Mouse (Mus musculus) gastrocnemius, postnatal 25 days (tissue): ENCODE results near the gene Cldnd2. TPM values are rescaled to one million over a fixed set of nuclear protein-coding genes. Genes with fewer than 3 reads are reported as not detected.

Experiments used
- microRNA-seq, 2 experiments: library from miRNA; unstranded; fragments of <30 nt; microRNA quantifications; one replicate each; pipeline ENCODE4 v1.2.0; 2021; ENCODE audit warnings: borderline replicate concordance in 2 of 2
- total RNA-seq, 2 experiments: library from RNA; stranded (reverse); gene quantifications; 1 replicate in 1 of 2; 2 replicates in 1 of 2; pipeline ENCODE4 v1.2.3; 2021

Gene Cldnd2
- total RNA-seq, 2 experiments from 2014 or later, result not detected

Small RNAs within 50 kb of the gene (microRNA-seq; reads per million reads assigned to microRNA genes)
- 1.3 to 1.5 reads per million in 2 experiments for gene Mir7051

Other genes with a start within 250 kb of the Cldnd2 start
- 1 to 10 TPM; 9.1 to 9.3 TPM for gene Zfp715, start 127.5 kb upstream of the Cldnd2 start, total RNA-seq
- not detected for gene Siglecf, start 89.4 kb upstream of the Cldnd2 start, total RNA-seq
- gene Siglecg, start 32.6 kb upstream of the Cldnd2 start, total RNA-seq, result under 1 TPM in 1 of 2 experiments, not detected in 1; 0.10 TPM
- gene Lim2, start 13.1 kb upstream of the Cldnd2 start, total RNA-seq, result not detected
- gene Nkg7, start 3.7 kb upstream of the Cldnd2 start, total RNA-seq, result not detected
- gene Etfb, start 3.3 kb downstream of the Cldnd2 start, total RNA-seq, result 100 to 1,000 TPM; 310 to 323 TPM
- under 1 TPM; 0.46 to 0.62 TPM for gene Gm45233, start 3.3 kb downstream of the Cldnd2 start, total RNA-seq
- gene Vsig10l, start 22.4 kb downstream of the Cldnd2 start, total RNA-seq, result 1 to 10 TPM in 1 of 2 experiments, under 1 TPM in 1; 0.79 to 1.2 TPM
- gene Iglon5, start 49.3 kb downstream of the Cldnd2 start, total RNA-seq, result under 1 TPM; 0.31 to 0.32 TPM
- gene 4931406B18Rik, start 65.2 kb downstream of the Cldnd2 start, total RNA-seq, result not detected
- under 1 TPM; 0.96 to 1.00 TPM for gene Cd33, start 103.6 kb downstream of the Cldnd2 start, total RNA-seq
- gene Zfp658, start 121.5 kb downstream of the Cldnd2 start, total RNA-seq, result under 1 TPM; 0.38 to 0.61 TPM
- gene Zfp719, start 138.8 kb downstream of the Cldnd2 start, total RNA-seq, result 1 to 10 TPM; 3.5 to 3.6 TPM
- gene Zfp819, start 166.4 kb downstream of the Cldnd2 start, total RNA-seq, result not detected
- gene Ceacam18, start 193.9 kb downstream of the Cldnd2 start, total RNA-seq, result not detected
- under 1 TPM; 0.31 to 0.32 TPM for gene Siglece, start 219.4 kb downstream of the Cldnd2 start, total RNA-seq
- gene Ctu1, start 231.2 kb downstream of the Cldnd2 start, total RNA-seq, result 1 to 10 TPM; 2.1 to 2.3 TPM
- not detected for gene Klk14, start 249.6 kb downstream of the Cldnd2 start, total RNA-seq